Mouse (Mus musculus) heart, adult 2 months (tissue): ENCODE results near the gene Epha1.

Source experiments
- CTCF ChIP-seq: fragments of 200-600 bp; IDR thresholded peaks from 2 replicates; pipeline ENCODE4 v1.8.1; 2022; ENCODE audit warnings: antibody characterized with exemption, mild to moderate bottlenecking, moderate library complexity
- POLR2A ChIP-seq: fragments of 200-500 bp; IDR thresholded peaks from 2 replicates; pipeline ENCODE4 v1.6.1; 2011; ENCODE audit warnings: mild to moderate bottlenecking, low read depth, low read length, control low read depth; ENCODE audit not compliant: insufficient read depth

GRCm38 (mm10) chr6:42352486-42352846 lies 20.6 kb downstream of the Epha1 start:
- no peak for TF ChIP-seq CTCF
- TF ChIP-seq POLR2A: no peak
